Mouse (Mus musculus) heart, postnatal 4 days (tissue): ENCODE data around the gene Inpp4b. TPM values are rescaled to one million over a fixed set of nuclear protein-coding genes. Genes with fewer than 3 reads are reported as not detected.

ENCODE experiments used
- DNase-seq: peaks from one replicate; pipeline ENCODE4 v3.0.0; 2021
- total RNA-seq, 2 experiments: library from RNA; stranded (reverse); gene quantifications; 2 replicates each; pipeline ENCODE4 v1.2.3; 2021

Gene Inpp4b
- total RNA-seq, 2 experiments from 2014 or later, result 48.2 to 54.0 TPM

GRCm38 (mm10) chr8:81731332-81731731 lies 389.0 kb downstream of the Inpp4b start:
- no peak for DNase-seq

- no peak for DNase-seq
These were observed 393.3 kb downstream of the Inpp4b start for GRCm38 (mm10) chr8:81735655-81736054.

- no peak for DNase-seq
These were observed 393.7 kb downstream of the Inpp4b start for GRCm38 (mm10) chr8:81736103-81736502.

- no peak for DNase-seq
These were observed 400.2 kb downstream of the Inpp4b start for GRCm38 (mm10) chr8:81742588-81742987.

- no peak for DNase-seq
These were observed 400.7 kb downstream of the Inpp4b start for GRCm38 (mm10) chr8:81743040-81743439.

- DNase-seq, result no peak
These were observed 403.1 kb downstream of the Inpp4b start for GRCm38 (mm10) chr8:81745439-81745838.

GRCm38 (mm10) chr8:81751159-81751558 lies 408.8 kb downstream of the Inpp4b start:
- no peak for DNase-seq

GRCm38 (mm10) chr8:81756663-81757062 lies 414.3 kb downstream of the Inpp4b start:
- no peak for DNase-seq

GRCm38 (mm10) chr8:81757580-81758144 lies 415.3 kb downstream of the Inpp4b start:
- no peak for DNase-seq

GRCm38 (mm10) chr8:81761466-81761865 lies 419.1 kb downstream of the Inpp4b start:
- DNase-seq, result no peak

- DNase-seq, result no peak
These were observed 423.7 kb downstream of the Inpp4b start for GRCm38 (mm10) chr8:81766033-81766432.

GRCm38 (mm10) chr8:81767411-81768312 lies 425.3 kb downstream of the Inpp4b start:
- peak; percentile 29 for DNase-seq

- no peak for DNase-seq
These were observed 425.9 kb downstream of the Inpp4b start for GRCm38 (mm10) chr8:81768313-81768675.

GRCm38 (mm10) chr8:81768731-81769445 lies 426.5 kb downstream of the Inpp4b start:
- no peak for DNase-seq

- no peak for DNase-seq
These were observed 428.4 kb downstream of the Inpp4b start for GRCm38 (mm10) chr8:81770603-81771276.

GRCm38 (mm10) chr8:81772855-81773254 lies 430.5 kb downstream of the Inpp4b start:
- DNase-seq, result no peak

GRCm38 (mm10) chr8:81773305-81773965 lies 431.1 kb downstream of the Inpp4b start:
- no peak for DNase-seq

GRCm38 (mm10) chr8:81774010-81774409 lies 431.7 kb downstream of the Inpp4b start:
- no peak for DNase-seq

- no peak for DNase-seq
These were observed 432.1 kb downstream of the Inpp4b start for GRCm38 (mm10) chr8:81774454-81774853.

GRCm38 (mm10) chr8:81776516-81777237 lies 434.3 kb downstream of the Inpp4b start:
- DNase-seq, result no peak

GRCm38 (mm10) chr8:81777704-81778103 lies 435.3 kb downstream of the Inpp4b start:
- DNase-seq, result no peak
